Mouse (Mus musculus) skeletal muscle tissue, adult 2 months (tissue): ENCODE measurements around the gene Trim80.
A peak's percentile ranks its signal among the peaks of the same experiment; 100 is the strongest.
"Not testable (repeated sequence)": the region's sequence is repeated elsewhere in the genome, so short reads cannot be mapped to it uniquely, and the experiment has no call there.

Experiments used
- DNase-seq: peaks from one replicate; pipeline ENCODE4 v3.0.0-alpha.2; 2012; ENCODE audit warnings: low read depth, low spot score

Gene Trim80

GRCm38 (mm10) chr11:115461846-115462242 is 21.5 kb downstream of the Trim80 start:
- no peak for DNase-seq

- no peak for DNase-seq
These were observed 22.0 kb downstream of the Trim80 start, which contains the start of gene Slc16a5 for GRCm38 (mm10) chr11:115462243-115462891. Gene Slc16a5 (plus strand): TSS chr11:115462474.

DNA sequence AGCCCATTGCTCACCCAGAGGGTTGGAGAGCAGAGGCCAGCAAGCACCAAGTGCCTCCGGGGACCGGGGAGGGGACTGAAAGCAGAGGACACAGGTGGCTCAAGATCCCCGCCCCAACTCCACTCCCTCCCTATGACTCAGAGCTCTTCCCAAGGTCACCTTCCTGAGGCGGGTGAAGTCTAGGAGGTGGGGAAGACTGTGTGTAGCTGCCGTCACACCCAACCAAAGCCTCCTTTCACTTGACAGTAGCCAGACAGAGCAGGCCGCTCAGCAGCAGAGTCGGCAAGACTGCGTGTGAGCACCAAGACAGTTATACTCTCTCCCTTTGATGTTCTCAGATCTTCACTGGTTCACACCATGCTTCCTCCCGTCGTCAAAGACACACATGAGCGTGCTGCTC is 23.1 kb downstream of the Trim80 start:
- DNase-seq = no peak

GRCm38 (mm10) chr11:115464851-115465250 is 24.5 kb downstream of the Trim80 start:
- no peak for DNase-seq

GRCm38 (mm10) chr11:115467217-115467618 is 26.9 kb downstream of the Trim80 start:
- no peak for DNase-seq

DNA sequence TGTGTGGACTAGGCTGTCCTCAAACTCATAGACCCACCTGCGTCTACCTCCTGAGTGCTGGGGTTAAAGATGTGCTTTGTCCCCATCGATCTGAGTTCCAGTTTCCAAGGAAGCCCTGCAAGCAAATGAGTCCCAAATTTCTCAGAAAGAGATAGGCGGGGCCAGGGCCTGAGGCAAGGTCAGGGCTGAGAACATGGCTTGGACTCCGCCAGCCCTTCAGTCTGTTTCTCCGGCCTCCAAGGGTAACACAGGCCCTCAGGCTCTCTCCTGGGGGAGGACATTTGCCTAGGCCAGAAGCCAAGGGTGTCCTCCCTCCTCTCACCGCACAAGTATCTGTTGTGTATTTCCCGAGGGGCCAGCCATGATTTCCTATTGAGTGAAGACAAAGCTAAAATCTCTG is 31.8 kb downstream of the Trim80 start:
- peak; percentile 36 for DNase-seq

DNA sequence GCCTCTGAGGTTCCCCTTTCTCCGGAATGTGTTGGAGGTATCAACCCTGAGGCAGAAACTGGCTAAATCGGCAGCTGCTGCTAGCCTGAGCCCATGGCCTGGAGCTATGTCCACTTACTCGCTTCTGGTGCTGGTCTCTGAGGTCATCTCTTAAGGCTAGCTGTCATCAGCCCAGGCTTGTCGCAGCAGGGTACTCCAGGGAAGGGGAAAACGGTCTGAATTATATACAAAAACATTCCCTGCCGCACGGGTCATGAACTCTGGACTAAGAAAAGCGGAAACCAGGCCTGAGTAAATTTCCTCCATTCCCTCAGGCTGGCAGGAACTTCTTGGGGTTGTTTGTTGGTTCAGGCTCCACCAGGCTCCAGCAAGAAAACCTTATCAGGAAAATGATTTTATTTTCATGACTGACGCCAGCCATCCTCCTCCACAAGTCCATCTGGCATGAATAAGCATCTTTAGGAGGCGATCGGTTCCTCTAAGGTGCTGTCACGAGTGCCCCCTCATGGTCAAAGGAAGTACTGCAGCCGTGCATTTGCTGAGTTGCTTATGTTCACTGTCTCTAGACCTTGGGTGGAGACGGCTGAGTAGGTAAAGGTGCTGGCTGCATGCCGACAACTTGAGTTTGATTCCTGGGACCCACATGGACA is 33.4 kb downstream of the Trim80 start:
- peak; percentile 91 for DNase-seq

DNA sequence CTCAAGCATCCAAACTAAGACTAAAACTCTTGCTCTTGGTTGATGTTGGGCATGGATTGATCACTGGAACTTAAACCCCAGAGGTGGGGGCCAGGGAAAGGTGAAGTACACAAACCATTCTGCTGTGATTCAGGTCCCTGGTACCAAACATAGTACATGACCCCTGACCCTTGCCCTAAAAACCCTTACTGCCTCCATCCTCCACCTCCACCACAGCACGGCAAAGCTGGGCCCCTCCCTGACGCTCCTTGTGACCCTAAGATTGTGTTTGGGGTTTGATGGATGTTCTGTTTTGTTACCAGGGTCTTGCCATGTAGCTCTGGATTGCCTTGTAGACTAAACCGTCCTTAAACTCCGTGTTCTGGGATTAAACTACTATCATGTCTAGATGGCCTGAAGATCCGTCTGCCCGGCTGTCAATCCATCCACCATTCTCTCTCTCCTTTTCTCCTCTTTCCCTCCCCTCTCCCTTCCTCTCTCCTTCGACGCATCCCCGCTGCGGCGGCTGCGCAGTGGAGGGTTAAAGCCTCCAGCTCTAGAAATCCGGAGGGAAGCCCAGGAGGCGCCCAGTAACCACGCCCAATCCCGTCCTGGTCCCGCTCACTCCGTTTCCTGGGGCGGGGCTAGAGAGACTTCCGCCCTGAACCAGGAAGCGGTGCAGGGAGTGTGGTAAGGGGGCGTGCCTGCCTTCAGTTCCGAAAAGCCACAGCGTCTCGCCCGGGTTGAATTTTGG is 34.8 kb downstream of the Trim80 start, which contains the start of gene Armc7:
Gene Armc7, plus strand, starts transcription at position 643 of the 733 bp plus-strand sequence.
- peak; percentile 87 for DNase-seq

- no peak for DNase-seq
These were observed 35.5 kb downstream of the Trim80 start for GRCm38 (mm10) chr11:115475758-115476237.

- DNase-seq = not testable (repeated sequence)
These were observed 36.3 kb downstream of the Trim80 start for GRCm38 (mm10) chr11:115476630-115477029.

- DNase-seq = not testable (repeated sequence)
These were observed 37.0 kb downstream of the Trim80 start for GRCm38 (mm10) chr11:115477388-115477787.

- DNase-seq = no peak
These were observed 38.1 kb downstream of the Trim80 start for GRCm38 (mm10) chr11:115478296-115478938.

GRCm38 (mm10) chr11:115481553-115482259 is 41.4 kb downstream of the Trim80 start:
- no peak for DNase-seq

- peak; percentile 40 for DNase-seq
These were observed 42.9 kb downstream of the Trim80 start for GRCm38 (mm10) chr11:115483278-115483677.

GRCm38 (mm10) chr11:115483726-115484125 is 43.4 kb downstream of the Trim80 start:
- DNase-seq = peak; percentile 62

DNA sequence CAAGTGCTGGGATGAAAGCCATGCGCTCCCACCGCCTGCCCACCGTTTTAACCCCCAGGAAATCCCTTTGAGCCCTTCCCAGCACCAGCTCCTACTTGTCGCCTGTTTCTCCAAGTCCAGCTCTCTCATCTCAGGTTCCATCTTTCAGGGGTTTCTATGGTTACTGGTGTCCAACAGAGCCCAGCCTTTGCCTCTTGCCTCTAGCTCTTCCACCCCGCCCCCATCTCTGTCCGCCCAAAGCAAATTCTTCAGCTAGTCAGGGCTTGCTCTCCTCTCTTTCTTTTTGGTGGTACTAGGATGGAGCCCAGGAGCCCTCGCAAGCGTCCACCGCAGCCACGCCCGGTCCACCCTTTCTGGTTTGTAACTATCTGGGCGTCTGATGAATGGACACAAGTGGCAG is 44.8 kb downstream of the Trim80 start:
- DNase-seq = no peak

GRCm38 (mm10) chr11:115488551-115489104 is 48.3 kb downstream of the Trim80 start:
- DNase-seq = no peak

DNA sequence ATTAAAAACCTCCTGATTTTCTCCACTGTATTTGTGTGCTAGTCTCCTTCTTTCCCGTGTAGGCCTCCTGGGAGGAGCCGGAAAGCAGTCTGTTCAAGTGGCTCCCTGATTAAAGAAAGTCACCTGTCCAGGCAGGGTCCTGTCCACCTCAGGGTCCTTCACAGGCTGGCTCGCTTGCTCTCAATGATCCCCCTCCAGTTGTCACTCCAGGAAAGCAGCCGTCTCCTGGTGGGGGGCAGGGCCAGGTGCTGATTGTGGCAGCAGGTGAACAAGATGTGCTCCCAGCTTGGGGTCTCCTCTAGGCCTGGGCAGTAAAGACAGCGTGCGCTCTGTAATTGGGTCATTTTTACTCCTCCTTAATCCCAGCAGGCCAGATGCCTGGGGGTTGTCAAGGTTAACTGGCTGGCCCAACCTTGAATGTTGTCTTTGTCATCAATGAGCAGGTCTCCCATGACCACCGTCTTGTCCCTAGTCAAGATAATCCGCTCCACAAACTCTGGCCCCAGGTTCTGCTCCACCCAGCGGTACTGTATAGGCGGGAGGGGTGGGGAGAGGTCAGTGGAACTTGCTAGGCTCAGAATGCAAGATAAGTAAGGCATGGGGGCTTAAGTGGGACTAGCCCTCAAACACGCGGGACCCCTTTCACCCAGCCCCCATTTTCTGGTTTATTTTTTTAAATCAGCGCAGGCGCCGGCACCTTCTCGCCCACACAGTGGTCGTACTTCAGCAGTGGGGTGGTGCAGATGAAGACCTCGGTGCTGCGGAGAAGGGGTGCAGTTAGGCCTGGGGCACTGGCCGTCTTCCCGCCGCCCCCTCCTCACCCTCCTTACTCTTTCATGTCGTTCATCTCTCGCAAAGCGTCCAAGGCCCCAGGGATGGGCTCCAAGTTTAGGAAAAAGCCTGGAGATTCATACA is 50.4 kb downstream of the Trim80 start:
- no peak for DNase-seq

DNA sequence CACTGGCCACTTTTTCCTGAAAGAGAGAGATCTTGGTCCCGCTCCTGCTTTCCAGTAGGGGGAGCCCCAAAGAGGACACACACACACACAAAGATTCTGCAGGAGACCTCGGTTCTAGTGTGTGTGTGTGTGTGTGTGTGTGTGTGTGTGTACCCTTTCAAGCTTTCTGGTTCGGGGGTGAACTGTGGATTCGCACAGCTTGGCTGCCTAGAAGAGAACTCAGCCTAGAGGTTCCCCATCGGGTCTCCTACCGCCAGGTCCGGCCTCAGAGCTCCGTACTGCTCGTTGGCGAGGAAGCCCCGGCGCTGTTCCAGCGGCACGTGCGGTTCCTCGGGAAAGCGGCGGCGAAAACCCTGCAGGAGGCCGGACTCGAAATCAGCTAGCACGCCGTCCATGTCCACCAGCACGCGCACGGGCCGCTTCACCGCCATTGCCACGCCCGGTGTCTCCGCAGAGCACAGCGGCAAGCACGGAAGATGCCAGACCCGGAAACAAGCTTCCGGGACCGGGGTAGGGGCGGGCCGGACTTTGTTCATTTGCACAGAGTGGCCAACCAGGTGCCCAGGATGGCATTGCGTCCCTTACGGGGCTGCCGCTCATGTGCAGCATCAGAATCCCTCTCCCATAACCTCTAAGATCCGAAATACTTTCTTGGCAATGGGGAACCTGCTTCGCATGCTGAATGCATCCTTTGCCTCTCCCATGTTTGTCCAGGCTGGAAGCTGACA is 51.2 kb downstream of the Trim80 start, which contains the start of gene Nt5c:
Gene Nt5c, minus strand, starts transcription at position 507 of the 728 bp plus-strand sequence.
- DNase-seq = peak; percentile 58
